Mouse (Mus musculus) adrenal gland, adult 18-20 months (tissue): ENCODE results near the gene Igf2bp3. TPM values are rescaled to one million over a fixed set of nuclear protein-coding genes. Genes with fewer than 3 reads are reported as not detected.

ENCODE experiments used
- DNase-seq, 2 experiments: peaks; one replicate each; pipeline ENCODE4 v3.0.0; 2021 to 2022; ENCODE audit warnings: low spot score in 2 of 2
- total RNA-seq, 2 experiments: library from RNA; stranded (reverse); gene quantifications; 1 replicate in 1 of 2; 2 replicates in 1 of 2; pipeline ENCODE4 v1.2.3; 2021

Gene Igf2bp3
- total RNA-seq, 2 experiments from 2014 or later, result 0.10 TPM; not detected in 1

GRCm38 (mm10) chr6:49219001-49219560 lies 4.3 kb upstream of the Igf2bp3 start:
- DNase-seq, result no peak

DNA sequence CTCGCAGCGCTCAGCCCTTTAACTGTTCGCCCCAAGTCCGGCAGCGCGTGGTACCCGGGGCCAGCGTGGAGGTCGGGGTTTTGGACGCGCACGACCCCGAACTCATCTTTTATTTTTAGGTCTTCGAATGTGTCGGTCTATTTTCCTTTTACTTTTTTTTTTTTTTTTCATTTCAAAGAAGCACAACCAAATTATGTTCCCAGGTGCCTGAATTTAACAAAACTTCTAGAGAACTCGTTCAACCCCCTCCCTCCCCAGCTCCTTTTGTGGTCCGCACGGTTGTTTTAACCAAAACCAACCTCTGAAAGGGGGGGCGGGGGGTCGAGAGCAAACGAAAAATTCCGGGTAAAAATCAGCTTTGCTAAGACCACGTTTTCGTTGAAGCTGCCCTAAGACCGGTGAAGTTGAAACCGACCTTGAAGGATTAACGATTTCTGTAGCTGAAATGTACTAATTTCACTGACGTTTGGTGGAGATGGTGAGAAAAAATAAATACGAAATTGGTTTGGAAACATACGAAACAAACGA lies 3.6 kb upstream of the Igf2bp3 start:
- no peak for DNase-seq

- DNase-seq, result peak in 1 of 2 experiments; percentile 16
These were observed 3.0 kb upstream of the Igf2bp3 start for GRCm38 (mm10) chr6:49217581-49218274.

GRCm38 (mm10) chr6:49216811-49217542 lies 2.2 kb upstream of the Igf2bp3 start:
- DNase-seq, result no peak

DNA sequence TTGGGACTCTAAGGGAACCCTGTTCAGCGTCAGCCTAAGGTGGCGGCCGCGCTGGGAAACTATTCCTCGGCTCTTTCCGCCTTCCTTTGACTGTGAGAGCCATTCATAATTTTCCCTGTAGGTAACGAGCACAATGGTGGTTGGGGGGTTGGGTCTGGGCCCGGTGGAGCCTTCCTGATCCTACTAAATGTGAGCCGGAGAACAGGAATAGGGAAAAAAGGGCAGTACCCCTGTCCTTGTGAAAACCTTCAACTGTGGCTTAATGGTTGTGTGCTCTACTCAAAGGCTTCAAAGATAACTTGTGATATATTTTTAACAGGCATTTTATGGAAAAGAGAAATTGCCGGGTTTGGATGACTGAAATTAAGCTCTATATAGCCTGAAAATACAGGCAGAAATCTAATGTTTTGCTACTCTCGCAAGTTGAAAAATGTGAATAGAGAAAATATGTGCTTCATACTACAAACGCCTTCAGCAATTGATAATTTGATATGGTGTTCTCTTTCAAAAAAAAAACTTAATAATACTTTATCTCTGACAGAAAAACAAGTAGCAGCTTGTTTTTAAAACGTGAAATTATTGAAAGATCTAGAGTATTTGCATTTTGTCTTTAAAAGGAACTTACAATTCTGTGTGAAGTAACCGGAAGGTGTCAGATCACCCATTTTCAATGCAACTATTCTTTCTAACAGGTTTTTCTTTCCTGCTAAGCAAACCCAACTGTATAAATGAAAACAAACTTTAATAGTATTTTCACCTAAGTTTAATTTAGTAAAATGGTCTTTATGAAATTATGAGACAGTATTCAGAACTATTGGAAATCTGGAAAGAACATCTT lies 1.2 kb upstream of the Igf2bp3 start:
- peak in 1 of 2 experiments; percentile 5 for DNase-seq

DNA sequence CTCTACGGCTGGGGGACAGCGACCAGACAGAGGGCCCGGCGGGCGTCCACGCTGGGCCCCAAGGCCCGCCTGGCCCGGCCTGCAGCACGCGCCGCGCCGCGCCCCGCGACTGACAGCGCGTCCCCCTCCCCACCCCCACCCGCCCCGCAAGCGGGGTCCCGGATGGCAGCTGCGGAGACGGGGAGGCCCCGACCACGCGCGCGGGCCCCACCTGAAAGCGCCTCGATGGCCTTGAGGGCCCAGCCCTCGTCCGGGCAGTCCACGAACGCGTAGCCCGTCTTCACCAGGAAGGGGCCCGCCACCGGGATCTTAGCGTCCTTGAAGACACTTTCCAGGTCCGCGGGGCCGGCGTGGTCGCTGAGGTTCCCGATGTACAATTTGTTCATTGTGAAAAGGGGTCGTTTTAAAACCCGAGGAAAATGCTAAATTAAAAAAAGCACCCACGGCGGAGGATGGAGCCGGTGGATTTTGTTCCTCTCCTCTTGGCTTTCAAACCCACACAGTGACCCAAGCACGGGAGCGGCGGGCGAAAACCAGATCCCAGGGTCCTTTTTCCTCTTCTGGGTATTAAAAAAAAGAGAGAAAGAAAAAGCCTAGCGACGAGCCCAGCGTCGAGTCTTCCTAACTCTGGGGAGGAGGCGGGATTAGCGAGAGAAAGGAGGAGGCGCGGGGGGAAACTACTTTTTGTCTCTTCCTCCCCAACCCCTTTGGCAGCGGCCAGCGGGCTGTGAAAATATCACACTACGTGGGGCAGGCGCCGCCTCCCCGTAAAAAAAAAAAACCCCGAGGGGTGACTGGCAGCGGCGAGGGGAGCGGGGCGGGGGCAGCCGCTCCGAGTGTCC lies 450 bp downstream of the Igf2bp3 start:
- peak; percentile 8 to 21 for DNase-seq

GRCm38 (mm10) chr6:49213581-49214085 lies 1.1 kb downstream of the Igf2bp3 start:
- peak; percentile 10 to 20 for DNase-seq

DNA sequence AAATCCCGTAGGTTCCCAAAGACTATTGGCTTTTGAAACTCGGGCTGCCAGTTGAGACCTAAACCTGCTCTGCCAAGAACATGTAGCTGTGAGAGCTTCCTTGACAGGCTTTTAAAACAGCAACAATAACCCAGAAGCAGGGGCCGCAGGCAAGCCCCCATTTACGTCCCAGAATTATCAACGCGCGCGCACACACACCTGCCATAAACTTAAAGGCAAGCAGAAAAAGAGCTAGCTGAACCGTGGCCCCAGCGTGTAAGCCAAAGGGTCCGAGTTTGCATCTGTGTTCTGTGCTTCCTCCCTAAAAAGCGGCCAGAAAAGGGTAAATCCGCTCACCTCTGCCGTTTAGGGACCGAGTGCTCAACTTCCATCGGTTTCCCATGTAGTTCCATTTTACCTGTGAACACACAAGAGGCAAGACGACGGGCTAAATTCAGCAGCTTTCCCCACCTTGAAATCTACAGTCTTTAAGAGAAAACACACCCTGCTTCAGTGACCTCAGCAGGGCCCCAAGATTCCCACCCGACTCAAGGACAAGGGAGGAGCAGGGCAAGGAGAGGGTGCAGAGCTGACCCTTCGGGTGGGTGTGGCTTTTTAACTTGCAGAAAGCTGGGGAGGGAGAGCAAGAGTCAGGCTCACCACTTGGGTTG lies 1.7 kb downstream of the Igf2bp3 start:
- no peak for DNase-seq

DNA sequence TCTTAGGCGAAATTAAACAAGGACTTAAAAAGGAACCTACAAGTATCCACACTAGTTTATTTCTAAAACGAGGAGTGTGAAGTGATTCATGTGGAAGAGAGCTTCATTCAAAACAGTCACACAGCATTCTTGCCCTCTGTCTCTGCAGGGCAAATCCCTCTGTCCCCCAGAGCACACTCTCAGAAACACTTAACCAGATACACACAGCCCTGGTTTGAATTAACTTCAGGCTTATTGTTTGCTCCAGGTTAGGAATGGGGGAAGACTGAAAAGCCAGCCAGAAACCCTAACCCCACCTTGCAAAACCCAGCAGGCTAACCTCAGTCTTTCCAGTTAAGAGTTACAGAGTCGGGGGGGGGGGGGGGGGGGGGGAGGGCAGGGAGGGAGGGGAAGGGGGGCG lies 2.6 kb downstream of the Igf2bp3 start:
- no peak for DNase-seq

DNA sequence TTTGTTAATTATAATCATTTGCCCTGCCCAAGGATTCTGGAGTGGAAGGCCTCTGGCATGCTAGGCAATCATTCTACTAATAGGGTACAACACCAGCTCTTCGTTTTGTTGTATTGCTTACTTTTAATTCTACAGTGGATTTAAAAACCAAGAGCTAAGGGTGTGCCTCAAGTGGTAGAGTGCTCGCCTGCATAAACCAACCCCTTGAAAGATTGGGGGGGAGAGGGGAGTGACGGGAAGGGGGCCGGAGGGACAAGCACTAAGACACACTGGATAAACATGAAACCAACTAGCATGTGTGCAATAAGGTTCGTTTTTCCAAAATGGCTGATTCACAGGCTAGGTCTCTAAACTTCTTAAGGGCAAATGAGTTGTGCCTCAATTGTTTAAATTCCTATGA lies 3.2 kb downstream of the Igf2bp3 start:
- no peak for DNase-seq

- DNase-seq, result no peak
These were observed 4.6 kb downstream of the Igf2bp3 start for GRCm38 (mm10) chr6:49209881-49210854.

DNA sequence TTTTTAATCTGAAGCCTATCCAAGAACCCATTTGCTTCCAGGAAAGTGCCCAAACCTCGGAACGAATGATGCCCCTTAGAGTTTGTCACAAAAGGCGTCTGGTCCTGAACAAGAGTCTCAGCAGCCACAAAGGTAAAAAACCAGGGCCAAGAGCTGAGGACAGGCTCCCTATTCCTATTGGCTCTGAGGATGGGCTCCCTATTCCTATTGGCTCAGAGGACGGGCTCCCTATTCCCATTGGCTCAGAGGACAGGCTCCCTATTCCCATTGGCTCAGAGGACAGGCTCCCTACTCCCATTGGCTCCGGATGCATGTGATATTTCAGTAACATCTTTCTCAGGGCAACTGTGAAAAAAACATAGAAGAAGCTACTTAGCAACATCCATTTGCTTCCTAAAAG lies 5.8 kb downstream of the Igf2bp3 start:
- no peak for DNase-seq

GRCm38 (mm10) chr6:49208297-49208930 lies 6.3 kb downstream of the Igf2bp3 start:
- DNase-seq, result no peak

- DNase-seq, result no peak
These were observed 8.3 kb downstream of the Igf2bp3 start for GRCm38 (mm10) chr6:49206416-49206815.

- no peak for DNase-seq
These were observed 19.6 kb downstream of the Igf2bp3 start for GRCm38 (mm10) chr6:49195188-49195587.

DNA sequence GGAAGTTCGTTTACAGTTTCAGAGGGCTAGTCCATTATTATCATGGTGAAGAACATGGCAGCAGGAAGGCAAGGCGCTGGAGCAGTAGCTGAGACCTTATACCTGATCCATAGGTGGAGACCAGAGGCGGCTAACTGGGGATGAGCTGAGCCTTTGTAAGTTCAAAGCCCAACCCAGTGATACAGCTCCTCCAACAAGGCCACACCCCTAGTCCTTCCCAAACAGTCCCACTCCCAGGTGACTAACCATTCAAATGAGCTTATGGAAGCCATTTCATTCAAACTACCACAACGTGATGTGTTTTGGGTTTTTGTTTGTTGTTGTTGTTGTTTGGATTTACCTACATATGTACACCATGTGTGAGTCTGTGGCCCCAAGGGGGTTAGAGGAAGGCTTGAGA lies 20.2 kb downstream of the Igf2bp3 start:
- no peak for DNase-seq

GRCm38 (mm10) chr6:49189363-49189762 lies 25.4 kb downstream of the Igf2bp3 start:
- peak in 1 of 2 experiments; percentile 23 for DNase-seq

- no peak for DNase-seq
These were observed 27.5 kb downstream of the Igf2bp3 start for GRCm38 (mm10) chr6:49187299-49187698.
